Mouse (Mus musculus) MEL (cell line): ENCODE results near the gene Sh2b1. TPM values are rescaled to one million over a fixed set of nuclear protein-coding genes. Genes with fewer than 3 reads are reported as not detected.

Source experiments
- DNase-seq: peaks from one replicate; pipeline ENCODE4 v3.0.0; 2011; ENCODE audit warnings: low read depth, low spot score
- H3K27ac ChIP-seq: 2 replicates; pipeline ENCODE4 v1.5.1; 2012; ENCODE audit warnings: low read depth, mild to moderate bottlenecking, control low read depth, low read length, moderate library complexity; ENCODE audit not compliant: control insufficient read depth
- H3K27me3 ChIP-seq, 2 experiments: fragments of 150-350 bp in 1 of 2; sonication (generic) in 1 of 2; 2 replicates each; pipeline ENCODE4 v1.6.1; 2012; ENCODE audit warnings: low read length in 2 of 2, mild to moderate bottlenecking in 2 of 2, improper control_type of control experiment in 1 of 2, moderate library complexity in 1 of 2; ENCODE audit not compliant: insufficient read depth in 2 of 2, control insufficient read depth in 1 of 2
- H3K36me3 ChIP-seq, 2 experiments: 2 replicates each; pipeline ENCODE4 v1.6.1; 2012 to 2014; ENCODE audit warnings: low read length in 2 of 2, improper control_type of control experiment in 1 of 2, inconsistent platforms in 1 of 2, mild to moderate bottlenecking in 1 of 2; ENCODE audit not compliant: insufficient read depth in 2 of 2, control insufficient read depth in 1 of 2
- H3K4me1 ChIP-seq, 2 experiments: fragments of 150-350 bp in 1 of 2; sonication (generic) in 1 of 2; 2 replicates each; pipeline ENCODE4 v1.6.1; 2012; ENCODE audit warnings: low read length in 2 of 2, improper control_type of control experiment in 1 of 2, mild to moderate bottlenecking in 1 of 2; ENCODE audit not compliant: insufficient read depth in 2 of 2, control insufficient read depth in 1 of 2
- H3K4me3 ChIP-seq, 2 experiments: fragments of 150-350 bp in 1 of 2; sonication (generic) in 1 of 2; 2 replicates each; pipeline ENCODE4 v1.5.1; 2012; ENCODE audit warnings: low read depth in 2 of 2, low read length in 2 of 2, mild to moderate bottlenecking in 2 of 2, moderate library complexity in 2 of 2, control low read depth in 1 of 2, improper control_type of control experiment in 1 of 2; ENCODE audit not compliant: control insufficient read depth in 1 of 2, insufficient read depth in 1 of 2
- H3K79me2 ChIP-seq: 2 replicates; pipeline ENCODE4 v1.6.1; 2012; ENCODE audit warnings: mild to moderate bottlenecking, low read length, moderate library complexity; ENCODE audit not compliant: control insufficient read depth, poor library complexity, insufficient read depth
- H3K9ac ChIP-seq: 2 replicates; pipeline ENCODE4 v1.6.1; 2012; ENCODE audit warnings: low read depth, mild to moderate bottlenecking, control low read depth, low read length, moderate library complexity; ENCODE audit not compliant: control insufficient read depth, poor library complexity, severe bottlenecking
- H3K9me3 ChIP-seq: fragments of 150-350 bp; sonication (generic); replicated peaks from 2 replicates; pipeline ENCODE4 v1.6.1; 2012; ENCODE audit warnings: mild to moderate bottlenecking, low read length, improper control_type of control experiment, moderate library complexity; ENCODE audit not compliant: insufficient read depth
- CTCF ChIP-seq, 3 experiments: IDR thresholded peaks in 2 of 3; conservative IDR thresholded peaks in 1 of 3; 2 replicates each; pipeline ENCODE4 v1.5.1; 2011 to 2012; ENCODE audit warnings: low read length in 3 of 3, low read depth in 2 of 3, mild to moderate bottlenecking in 2 of 3, improper control_type of control experiment in 1 of 3, inconsistent platforms in 1 of 3, mixed read lengths in 1 of 3, moderate library complexity in 1 of 3; ENCODE audit not compliant: control insufficient read depth in 1 of 3, insufficient read depth in 1 of 3, poor library complexity in 1 of 3, severe bottlenecking in 1 of 3
- HCFC1 ChIP-seq: IDR thresholded peaks from 2 replicates; pipeline ENCODE4 v1.6.1; 2012; ENCODE audit warnings: low read depth, mild to moderate bottlenecking, inconsistent platforms, low read length, improper control_type of control experiment, moderate library complexity
- POLR2A ChIP-seq, 2 experiments: IDR thresholded peaks; 2 replicates each; pipeline ENCODE4 v1.6.1; 2011 to 2012; ENCODE audit warnings: low read length in 2 of 2, mild to moderate bottlenecking in 2 of 2, control low read depth in 1 of 2, improper control_type of control experiment in 1 of 2, low read depth in 1 of 2, moderate library complexity in 1 of 2; ENCODE audit not compliant: control insufficient read depth in 1 of 2, insufficient read depth in 1 of 2, poor library complexity in 1 of 2
- RAD21 ChIP-seq: IDR thresholded peaks from 2 replicates; pipeline ENCODE4 v1.6.1; 2011; ENCODE audit warnings: mild to moderate bottlenecking, low read depth, low read length, improper control_type of control experiment
- SIN3A ChIP-seq: IDR thresholded peaks from 2 replicates; pipeline ENCODE4 v1.6.1; 2012; ENCODE audit warnings: low read length, improper control_type of control experiment, inconsistent platforms
- SMC3 ChIP-seq: IDR thresholded peaks from 2 replicates; pipeline ENCODE4 v1.6.1; 2011; ENCODE audit warnings: low read depth, low read length, improper control_type of control experiment
- USF1 ChIP-seq: IDR thresholded peaks from 2 replicates; pipeline ENCODE4 v1.6.1; 2014; ENCODE audit warnings: low read depth, mild to moderate bottlenecking, inconsistent platforms, low read length, improper control_type of control experiment, moderate library complexity
- USF2 ChIP-seq, 2 experiments: IDR thresholded peaks; 2 replicates each; pipeline ENCODE4 v1.6.1; 2011 to 2012; ENCODE audit warnings: improper control_type of control experiment in 2 of 2, low read length in 2 of 2, borderline replicate concordance in 1 of 2, inconsistent platforms in 1 of 2, low read depth in 1 of 2, mild to moderate bottlenecking in 1 of 2; ENCODE audit not compliant: insufficient read depth in 1 of 2
- ZKSCAN1 ChIP-seq: IDR thresholded peaks from 2 replicates; pipeline ENCODE4 v1.6.1; 2012; ENCODE audit warnings: low read depth, mild to moderate bottlenecking, inconsistent platforms, low read length, improper control_type of control experiment, moderate library complexity
- ZNF384 ChIP-seq: IDR thresholded peaks from 2 replicates; pipeline ENCODE4 v1.6.1; 2012; ENCODE audit warnings: low read depth, mild to moderate bottlenecking, inconsistent platforms, low read length, improper control_type of control experiment
- polyA plus RNA-seq, 2 experiments: library from polyadenylated mRNA; stranded (reverse) in 1 of 2; unstranded in 1 of 2; fragments of >175 nt in 1 of 2; fragments of >200 nt in 1 of 2; gene quantifications; 2 replicates each; pipeline versions ENCODE4 v1.2.1 to v1.2.4; 2012; ENCODE audit warnings: low replicate concordance in 2 of 2, low read depth in 1 of 2; ENCODE audit not compliant: insufficient read length in 2 of 2, insufficient read depth in 1 of 2, missing spikeins in 1 of 2
- total RNA-seq: library from RNA; depleted of rRNA; stranded (reverse); fragments of 300-350 nt; gene quantifications from 2 replicates; pipeline ENCODE4 v1.2.3, GENCODE M21; 2012

Gene Sh2b1
- total and polyA plus RNA-seq, 3 experiments = 13.1 to 48.9 TPM; not detected in 1

- TF ChIP-seq HCFC1 (no peak), CTCF (IDR thresholded peaks at IDR 0.05 in 2 of 3, conservative IDR thresholded peaks at IDR 0.05 in 1 of 3; ENCODE audit: control insufficient read depth in 1 of 3, insufficient read depth in 1 of 3, low read depth in 2 of 3, low read length in 3 of 3, poor library complexity in 1 of 3, severe bottlenecking in 1 of 3) (peak; percentile 68 to 80 (median 69)), ZNF384 (no peak), RAD21 (peak; percentile 28), POLR2A (IDR thresholded peaks at IDR 0.05; ENCODE audit: control insufficient read depth in 1 of 2, insufficient read depth in 1 of 2, low read depth in 1 of 2, low read length in 2 of 2, poor library complexity in 1 of 2) (no peak), ZKSCAN1 (no peak), SMC3 (peak; percentile 51)
- Histone ChIP-seq H3K9ac (no peak overlapping the region), H3K36me3 (peaks cover 1 to 37% of the 10 kb centered on the region in 2 experiments; a peak in 3 of 4 replicates), H3K4me1 (peaks cover 19 to 49% of the 10 kb centered on the region in 2 experiments), H3K27me3 (no peaks in the 10 kb centered on the region), H3K27ac (no peak overlapping the region), H3K4me3 (no peak overlapping the region), H3K79me2 (no peaks in the 10 kb centered on the region), H3K9me3 (no peaks in the 10 kb centered on the region)
- peak; percentile 76 for DNase-seq
Observed at GRCm38 (mm10) chr7:126467271-126467670, 8.0 kb downstream of the Sh2b1 start.

GRCm38 (mm10) chr7:126466707-126467106 is 8.5 kb downstream of the Sh2b1 start:
- no peaks in the 10 kb centered on the region for H3K27me3 ChIP-seq
- TF ChIP-seq SIN3A = 0 out of 2 replicates have a peak, but pooled peaks have one; percentile 15
- TF ChIP-seq USF2 (IDR thresholded peaks at IDR 0.05; ENCODE audit: borderline replicate concordance in 1 of 2, insufficient read depth in 1 of 2, low read depth in 1 of 2, low read length in 2 of 2) = no peak
- peaks cover 19 to 43% of the 10 kb centered on the region in 2 experiments for H3K4me1 ChIP-seq

DNA sequence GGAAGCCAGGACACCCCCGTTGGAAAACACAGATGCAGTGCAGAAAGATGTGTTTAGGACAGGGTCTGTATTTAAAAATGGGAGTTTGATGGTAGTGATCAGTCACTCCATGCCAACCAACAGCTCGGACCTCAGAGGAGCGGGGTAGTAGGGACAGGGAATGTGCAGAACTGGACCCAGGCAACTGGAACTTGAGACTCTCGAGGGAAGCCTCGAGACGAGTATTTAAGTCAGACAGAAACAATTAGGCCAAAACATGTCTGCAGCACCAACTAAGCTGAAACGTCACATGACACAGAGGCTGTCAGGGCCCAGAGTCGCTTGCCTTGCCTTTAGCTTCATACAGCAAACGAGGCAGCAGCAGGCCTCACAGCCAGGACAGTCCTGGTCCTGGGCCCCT is 9.1 kb downstream of the Sh2b1 start:
- TF ChIP-seq USF1 (peak; percentile 45; the same call in 1 of the 2 replicates), SIN3A (no peak)

More at GRCm38 (mm10) chr7:126466707-126467106, 8.5 kb downstream of the Sh2b1 start:
- no peaks in the 10 kb centered on the region for H3K9me3 ChIP-seq
- peak; percentile 33 for DNase-seq
- H3K9ac ChIP-seq = no peak overlapping the region
- no peak overlapping the region for H3K4me3 ChIP-seq
- peaks cover 1 to 37% of the 10 kb centered on the region in 2 experiments; a peak in 3 of 4 replicates for H3K36me3 ChIP-seq
- H3K27ac ChIP-seq = peak overlapping the region; percentile 19; the same call in 1 of the 2 replicates
- H3K79me2 ChIP-seq = no peaks in the 10 kb centered on the region

More for the DNA sequence above, 9.1 kb downstream of the Sh2b1 start:
- no peaks in the 10 kb centered on the region for H3K27me3 ChIP-seq
- no peaks in the 10 kb centered on the region for H3K9me3 ChIP-seq
- no peak for DNase-seq
- no peak overlapping the region for H3K27ac ChIP-seq
- H3K79me2 ChIP-seq = no peaks in the 10 kb centered on the region
- peaks cover 19 to 38% of the 10 kb centered on the region in 2 experiments for H3K4me1 ChIP-seq
- peaks cover 1 to 34% of the 10 kb centered on the region in 2 experiments; a peak in 3 of 4 replicates for H3K36me3 ChIP-seq
- H3K9ac ChIP-seq = no peak overlapping the region
- H3K4me3 ChIP-seq = no peak overlapping the region
